Mouse (Mus musculus): ENCODE data around the gene C730034F03Rik.

GRCm38 (mm10) chr15:89428136-89428790, 1.1 kb upstream of the C730034F03Rik start:
- TF ChIP-seq CTCF (IDR thresholded peaks at IDR 0.05; ENCODE audit: low read depth, low read length) (no peak), POLR2A (IDR thresholded peaks at IDR 0.05; ENCODE audit: insufficient read depth, low read length) (no peak), EP300 (IDR thresholded peaks at IDR 0.05; ENCODE audit: insufficient read depth, low read depth, low read length) (no peak)
